Mouse (Mus musculus) stomach, embryonic 15.5 days (tissue): ENCODE measurements around the gene Col17a1. TPM values are rescaled to one million over a fixed set of nuclear protein-coding genes. Genes with fewer than 3 reads are reported as not detected.

Source experiments
- ATAC-seq: fragments of 200-750 bp; cut with Nextera tagmentation; 2 replicates; pipeline ENCODE4 v1.8.0; 2017; ENCODE audit warnings: low read depth, moderate number of reproducible peaks, moderate TSS enrichment; ENCODE audit not compliant: insufficient read depth, low FRiP score
- H3K27ac ChIP-seq: fragments of 300-500 bp; sonication (generic); 2 replicates; pipeline ENCODE4 v1.5.1; 2015; ENCODE audit warnings: mild to moderate bottlenecking, inconsistent platforms
- H3K27me3 ChIP-seq: fragments of 300-500 bp; sonication (generic); replicated peaks from 2 replicates; pipeline ENCODE4 v1.6.1; 2015; ENCODE audit warnings: inconsistent platforms
- H3K36me3 ChIP-seq: fragments of 300-500 bp; sonication (generic); 2 replicates; pipeline ENCODE4 v1.6.1; 2015; ENCODE audit warnings: inconsistent platforms
- H3K4me1 ChIP-seq: fragments of 300-500 bp; sonication (generic); 2 replicates; pipeline ENCODE4 v1.6.1; 2015; ENCODE audit warnings: inconsistent platforms
- H3K4me2 ChIP-seq: fragments of 300-500 bp; sonication (generic); 2 replicates; pipeline ENCODE4 v1.6.1; 2015; ENCODE audit warnings: mild to moderate bottlenecking, inconsistent platforms
- H3K4me3 ChIP-seq: fragments of 300-500 bp; sonication (generic); replicated peaks from 2 replicates; pipeline ENCODE4 v1.5.1; 2015; ENCODE audit warnings: inconsistent platforms
- H3K9ac ChIP-seq: fragments of 300-500 bp; sonication (generic); 2 replicates; pipeline ENCODE4 v1.6.1; 2015; ENCODE audit warnings: inconsistent platforms
- H3K9me3 ChIP-seq: fragments of 300-500 bp; sonication (generic); 2 replicates; pipeline ENCODE4 v1.6.1; 2016; ENCODE audit warnings: inconsistent platforms
- WGBS: fragments of 180-500 bp; shearing (Covaris S2); methylation state at CpG from one replicate; pipeline ENCODE4 v1.1.7; 2015; 5-methylcytosine and 5-hydroxymethylcytosine counted together
- polyA plus RNA-seq: library from polyadenylated mRNA; unstranded; fragments of >200 nt; fragmentation: Nextera tagmentation; extraction: Ambion mirVana; gene quantifications from 2 replicates; pipeline ENCODE4 v1.2.1, GENCODE M21; 2015

Gene Col17a1
- polyA plus RNA-seq, 1 experiment from 2014 or later: 12.3 TPM

DNA sequence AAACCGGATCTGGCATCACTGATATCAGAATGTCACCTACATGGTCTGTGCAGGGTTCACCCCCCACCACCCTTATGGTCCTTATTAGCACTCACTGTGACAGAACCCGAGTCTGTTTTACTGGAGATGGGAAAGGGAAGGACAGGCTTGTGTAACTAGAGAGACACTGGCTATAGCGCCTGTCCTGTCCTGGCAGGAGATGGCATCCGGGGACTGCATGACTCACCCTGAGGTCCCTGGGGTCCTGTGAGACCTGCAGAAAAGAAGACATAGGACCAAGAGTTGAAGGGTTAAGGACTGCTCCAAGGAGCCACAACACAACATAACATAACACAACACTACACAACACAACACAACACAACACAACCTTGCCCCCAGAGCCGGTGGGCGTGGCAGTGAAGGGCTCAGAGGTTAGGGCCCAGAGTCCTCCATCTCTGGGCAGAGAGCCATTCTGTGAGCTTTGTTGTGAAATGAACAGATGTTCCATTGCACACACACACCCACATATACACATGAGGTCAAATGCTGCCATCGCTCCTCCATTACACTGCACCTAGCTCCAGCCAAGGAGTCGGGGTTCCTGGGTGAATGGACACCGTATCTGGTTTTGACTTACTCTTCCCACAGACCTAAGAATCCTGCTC lies 32.0 kb downstream of the Col17a1 start:
- no peak for ATAC-seq
- no peak overlapping the region for H3K9ac ChIP-seq
- 81% methylated on average over 9 of the region's 9 CpGs for WGBS
- H3K4me1 ChIP-seq: peaks cover 9% of the 10 kb centered on the region
- H3K4me3 ChIP-seq: no peak overlapping the region
- no peaks in the 10 kb centered on the region for H3K27me3 ChIP-seq
- no peak overlapping the region for H3K4me2 ChIP-seq
- no peaks in the 10 kb centered on the region for H3K9me3 ChIP-seq
- no peaks in the 10 kb centered on the region for H3K36me3 ChIP-seq
- peak overlapping the region; percentile 4; the same call in 1 of the 2 replicates for H3K27ac ChIP-seq

- 4% methylated on average over 5 of the region's 5 CpGs for WGBS
- H3K4me2 ChIP-seq: no peak overlapping the region
- no peaks in the 10 kb centered on the region for H3K9me3 ChIP-seq
- peaks cover 9% of the 10 kb centered on the region for H3K4me1 ChIP-seq
- peak overlapping the region; percentile 68 for H3K27ac ChIP-seq
- H3K27me3 ChIP-seq: no peaks in the 10 kb centered on the region
- no peak overlapping the region for H3K9ac ChIP-seq
- H3K36me3 ChIP-seq: no peaks in the 10 kb centered on the region
- peak; percentile 79; the same call in 1 of the 2 replicates for ATAC-seq
- H3K4me3 ChIP-seq: no peak overlapping the region
Measured at GRCm38 (mm10) chr19:47658914-47659535, 32.9 kb downstream of the Col17a1 start.

DNA sequence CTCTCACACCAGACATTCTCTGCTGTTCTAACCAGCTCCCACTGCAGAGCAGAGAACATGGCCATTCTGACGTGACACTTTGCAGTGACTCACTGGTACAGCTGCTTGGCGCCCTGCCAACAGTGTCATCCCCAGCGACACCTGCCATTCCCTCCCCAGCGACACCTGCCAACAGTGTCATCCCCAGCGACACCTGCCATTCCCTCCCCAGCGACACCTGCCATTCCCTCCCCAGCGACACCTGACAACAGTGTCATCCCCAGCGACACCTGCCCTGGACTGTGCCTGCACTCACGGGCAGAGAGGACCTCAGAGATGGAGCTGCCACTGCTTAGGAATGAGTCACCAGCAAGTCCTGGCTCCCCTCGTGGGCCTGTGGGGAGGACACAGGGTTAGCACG lies 37.0 kb downstream of the Col17a1 start:
- Histone ChIP-seq H3K36me3 (no peaks in the 10 kb centered on the region), H3K27me3 (no peaks in the 10 kb centered on the region), H3K4me3 (no peak overlapping the region), H3K4me1 (peaks cover 8% of the 10 kb centered on the region), H3K27ac (no peak overlapping the region), H3K9ac (no peak overlapping the region), H3K9me3 (no peaks in the 10 kb centered on the region), H3K4me2 (no peak overlapping the region)
- no peak for ATAC-seq
- 58% methylated on average over 11 of the region's 11 CpGs for WGBS

DNA sequence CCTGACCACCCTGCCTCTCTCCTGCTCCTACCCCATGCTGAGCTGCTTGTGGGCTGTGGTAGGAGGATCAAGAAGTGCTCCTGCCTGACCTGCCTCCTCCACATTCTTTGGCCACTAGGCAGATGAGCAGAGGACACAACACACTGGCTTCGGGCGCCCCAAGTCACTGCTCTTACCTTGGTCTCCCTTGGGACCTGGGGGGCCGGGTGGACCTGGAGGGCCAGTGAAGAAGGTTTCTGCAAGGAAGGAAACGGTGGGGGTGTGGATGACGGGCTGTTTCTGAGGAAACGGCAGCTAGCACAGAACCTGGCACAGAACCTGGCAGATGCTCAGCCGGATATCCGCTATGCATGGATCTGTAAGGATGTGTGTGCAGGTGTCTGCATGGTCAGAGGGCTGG lies 38.7 kb downstream of the Col17a1 start:
- H3K4me3 ChIP-seq: no peak overlapping the region
- no peaks in the 10 kb centered on the region for H3K27me3 ChIP-seq
- H3K36me3 ChIP-seq: 0 out of 2 replicates have a peak, but pooled peaks cover 5% of the 10 kb centered on the region
- no peak overlapping the region for H3K9ac ChIP-seq
- WGBS: 75% methylated on average over 8 of the region's 8 CpGs
- no peaks in the 10 kb centered on the region for H3K9me3 ChIP-seq
- H3K27ac ChIP-seq: no peak overlapping the region
- no peaks in the 10 kb centered on the region for H3K4me1 ChIP-seq
- no peak for ATAC-seq
- no peak overlapping the region for H3K4me2 ChIP-seq

- Histone ChIP-seq H3K4me2 (no peak overlapping the region), H3K27me3 (no peaks in the 10 kb centered on the region), H3K27ac (no peak overlapping the region), H3K36me3 (0 out of 2 replicates have a peak, but pooled peaks cover 9% of the 10 kb centered on the region), H3K9ac (no peak overlapping the region), H3K4me3 (no peak overlapping the region), H3K4me1 (no peaks in the 10 kb centered on the region), H3K9me3 (no peaks in the 10 kb centered on the region)
- no peak for ATAC-seq
- 66% methylated on average over 8 of the region's 8 CpGs for WGBS
Measured at GRCm38 (mm10) chr19:47652255-47652654, 39.6 kb downstream of the Col17a1 start.

DNA sequence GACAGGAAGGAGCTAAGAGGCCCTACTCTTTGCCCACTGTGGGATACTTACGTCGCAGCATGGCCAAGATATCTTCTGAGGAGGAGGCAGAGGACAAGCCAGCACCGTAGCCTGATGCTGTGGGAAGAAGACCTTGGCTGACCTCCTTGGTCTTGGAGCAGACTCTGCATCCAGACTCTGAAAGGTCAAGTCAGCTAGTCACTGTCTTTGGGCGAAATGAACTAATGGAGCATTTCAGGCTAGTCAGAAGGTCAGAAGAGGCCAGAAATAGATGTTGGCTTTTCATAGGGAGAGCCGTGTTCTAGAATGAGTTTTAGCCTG lies 40.8 kb downstream of the Col17a1 start:
- no peaks in the 10 kb centered on the region for H3K9me3 ChIP-seq
- H3K36me3 ChIP-seq: 0 out of 2 replicates have a peak, but pooled peaks cover 10% of the 10 kb centered on the region
- no peak overlapping the region for H3K4me3 ChIP-seq
- no peak overlapping the region for H3K4me2 ChIP-seq
- 84% methylated on average over 5 of the region's 5 CpGs for WGBS
- H3K27ac ChIP-seq: no peak overlapping the region
- ATAC-seq: no peak
- H3K4me1 ChIP-seq: no peaks in the 10 kb centered on the region
- no peaks in the 10 kb centered on the region for H3K27me3 ChIP-seq
- H3K9ac ChIP-seq: no peak overlapping the region

DNA sequence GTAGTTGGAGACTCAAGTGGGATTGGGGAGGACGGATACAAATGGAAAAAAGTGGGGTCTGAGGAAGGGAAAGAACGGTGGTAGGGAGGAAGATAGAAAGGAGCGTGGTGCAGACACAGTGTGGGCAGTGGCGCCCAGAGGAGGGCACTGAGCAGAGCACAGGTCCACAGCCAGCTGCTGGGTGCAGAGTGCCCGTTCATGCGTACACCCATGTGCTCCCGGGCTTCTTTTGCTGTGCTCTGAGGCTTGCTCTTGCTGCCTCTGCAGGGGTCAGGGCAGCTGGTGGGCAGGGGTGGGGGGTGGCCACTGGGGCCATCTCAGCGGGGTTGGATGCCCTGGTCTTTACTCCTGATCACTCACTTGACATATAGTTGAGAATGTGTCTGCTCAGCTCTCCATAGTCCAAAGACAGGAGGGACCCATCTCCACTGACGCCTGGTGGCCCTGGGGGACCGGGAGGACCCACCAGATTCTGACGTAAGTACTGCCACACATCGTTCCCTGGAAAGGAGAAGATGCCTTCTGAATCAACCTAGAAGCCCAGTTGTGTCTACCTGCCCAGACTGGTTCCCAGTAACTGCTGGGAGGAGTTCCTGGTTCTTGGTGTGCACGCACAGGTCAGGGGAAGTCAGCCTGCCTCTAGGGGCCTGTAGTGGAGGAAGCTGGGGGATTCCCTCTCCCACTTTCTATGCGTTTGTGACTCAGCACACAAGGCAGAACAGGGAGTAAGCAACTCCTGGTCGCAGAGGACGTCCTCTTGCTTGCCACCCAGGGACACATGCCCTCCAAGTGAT lies 41.3 kb downstream of the Col17a1 start:
- Histone ChIP-seq H3K9me3 (no peaks in the 10 kb centered on the region), H3K4me2 (no peak overlapping the region), H3K27me3 (no peaks in the 10 kb centered on the region), H3K4me3 (no peak overlapping the region), H3K4me1 (no peaks in the 10 kb centered on the region), H3K36me3 (0 out of 2 replicates have a peak, but pooled peaks cover 10% of the 10 kb centered on the region), H3K9ac (no peak overlapping the region), H3K27ac (no peak overlapping the region)
- WGBS: 85% methylated on average over 16 of the region's 16 CpGs
- ATAC-seq: no peak

DNA sequence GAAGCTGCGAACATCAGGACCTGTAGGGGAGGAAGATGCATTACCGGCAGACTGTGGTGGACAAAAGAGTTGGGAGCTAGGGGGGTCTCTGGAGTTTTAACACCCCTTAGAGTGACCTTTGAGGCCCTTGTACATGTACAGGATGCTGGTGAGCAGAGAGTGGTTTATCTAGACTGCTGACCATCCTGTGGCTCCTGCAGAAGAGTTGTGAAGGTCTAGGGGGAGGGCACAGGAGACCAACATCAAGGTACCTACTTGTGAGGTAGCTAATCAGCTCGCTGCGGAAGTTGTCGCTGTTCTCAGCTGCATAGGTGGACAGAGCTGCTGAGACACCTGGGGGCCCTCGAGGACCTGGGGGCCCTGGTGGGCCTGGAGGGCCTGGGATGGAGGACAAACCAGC lies 42.8 kb downstream of the Col17a1 start:
- Histone ChIP-seq H3K9me3 (no peaks in the 10 kb centered on the region), H3K27ac (no peak overlapping the region), H3K27me3 (no peaks in the 10 kb centered on the region), H3K9ac (no peak overlapping the region), H3K4me3 (no peak overlapping the region), H3K36me3 (0 out of 2 replicates have a peak, but pooled peaks cover 10% of the 10 kb centered on the region), H3K4me1 (no peaks in the 10 kb centered on the region), H3K4me2 (no peak overlapping the region)
- no peak for ATAC-seq
- WGBS: 89% methylated on average over 6 of the region's 6 CpGs

DNA sequence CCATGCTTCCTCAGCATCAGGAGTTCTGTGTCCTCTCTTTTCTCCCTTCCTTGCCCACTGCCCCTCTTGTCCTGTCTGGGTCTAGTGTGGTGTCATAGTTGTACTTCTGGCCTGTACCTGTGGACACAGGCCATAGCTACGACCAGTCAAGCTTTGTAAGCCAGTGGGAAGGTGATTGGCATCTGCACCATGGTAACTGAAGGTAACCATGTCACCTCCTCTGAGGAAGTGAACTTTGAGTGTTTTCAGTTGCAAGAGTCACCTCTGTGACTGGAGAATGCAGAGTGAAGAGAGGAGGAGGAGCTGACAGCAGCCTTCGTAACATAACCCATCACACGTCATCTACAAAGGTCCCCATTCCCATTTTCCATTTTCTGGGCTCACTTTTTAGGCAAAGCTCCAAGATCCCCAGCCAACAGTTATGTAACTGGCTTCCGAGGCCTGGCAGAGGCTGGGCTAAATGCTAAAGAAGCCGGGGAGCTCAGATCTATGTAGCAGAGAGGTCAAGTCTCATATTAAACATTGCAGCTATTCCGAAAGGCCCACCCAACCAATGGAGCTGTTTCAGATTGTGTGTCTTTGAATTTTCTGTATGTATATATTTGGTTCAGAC lies 45.3 kb downstream of the Col17a1 start:
- Histone ChIP-seq H3K27ac (no peak overlapping the region), H3K9ac (no peak overlapping the region), H3K9me3 (no peaks in the 10 kb centered on the region), H3K4me2 (no peak overlapping the region), H3K27me3 (no peaks in the 10 kb centered on the region), H3K36me3 (peaks cover 21% of the 10 kb centered on the region), H3K4me1 (no peaks in the 10 kb centered on the region), H3K4me3 (no peak overlapping the region)
- 76% methylated on average over 6 of the region's 6 CpGs for WGBS
- no peak for ATAC-seq

- Histone ChIP-seq H3K9me3 (no peaks in the 10 kb centered on the region), H3K27me3 (no peaks in the 10 kb centered on the region), H3K9ac (no peak overlapping the region), H3K4me3 (no peak overlapping the region), H3K4me1 (no peaks in the 10 kb centered on the region), H3K36me3 (peaks cover 22% of the 10 kb centered on the region), H3K27ac (no peak overlapping the region), H3K4me2 (no peak overlapping the region)
- 68% methylated on average over 6 of the region's 6 CpGs for WGBS
- no peak for ATAC-seq
Measured at GRCm38 (mm10) chr19:47645583-47645982, 46.3 kb downstream of the Col17a1 start.

DNA sequence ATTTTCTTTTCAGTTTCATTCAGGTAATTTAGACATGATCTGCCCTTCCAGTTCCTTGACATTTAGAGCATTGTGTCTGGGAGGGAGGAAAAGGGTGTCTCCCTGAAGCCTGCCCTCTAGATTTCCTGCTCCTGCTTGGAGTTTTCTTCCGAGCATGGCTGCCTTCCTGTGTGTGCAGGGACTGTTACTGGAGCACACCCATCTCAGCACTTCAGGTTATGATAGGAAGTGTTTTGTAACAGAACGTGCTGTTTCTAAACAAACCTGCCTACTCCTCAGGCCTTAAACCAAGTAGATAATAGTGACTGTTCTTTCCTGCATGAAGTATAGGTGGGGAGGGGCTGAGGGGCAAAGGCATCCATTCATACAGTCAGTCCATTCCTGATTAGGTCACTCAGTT lies 48.0 kb downstream of the Col17a1 start:
- Histone ChIP-seq H3K9ac (no peak overlapping the region), H3K4me1 (no peaks in the 10 kb centered on the region), H3K9me3 (no peaks in the 10 kb centered on the region), H3K27me3 (no peaks in the 10 kb centered on the region), H3K27ac (no peak overlapping the region), H3K4me2 (no peak overlapping the region), H3K4me3 (no peak overlapping the region), H3K36me3 (peaks cover 22% of the 10 kb centered on the region)
- 52% methylated on average over 2 of the region's 2 CpGs for WGBS
- no peak for ATAC-seq

DNA sequence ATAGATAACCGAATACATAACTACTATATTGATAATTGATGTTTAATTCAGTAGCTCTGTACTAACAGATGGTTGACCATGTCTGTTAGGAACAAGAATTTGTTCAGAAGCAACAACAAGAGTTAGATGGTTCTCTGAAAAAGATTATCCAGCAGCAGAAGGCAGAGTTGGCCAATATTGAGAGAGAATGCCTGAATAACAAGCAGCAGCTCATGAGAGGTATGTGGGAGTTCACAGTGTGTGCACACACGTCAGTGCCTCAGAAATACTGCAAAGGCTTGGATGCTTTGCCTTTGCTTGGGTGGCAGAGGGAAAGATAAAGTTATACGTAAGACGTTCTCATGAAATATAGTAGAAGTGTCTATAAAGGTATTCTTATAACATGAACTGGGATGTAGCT lies 56.5 kb downstream of the Col17a1 start:
- Histone ChIP-seq H3K9me3 (no peaks in the 10 kb centered on the region), H3K4me1 (no peaks in the 10 kb centered on the region), H3K4me3 (no peak overlapping the region), H3K27me3 (no peaks in the 10 kb centered on the region), H3K27ac (no peak overlapping the region), H3K4me2 (no peak overlapping the region), H3K9ac (no peak overlapping the region), H3K36me3 (peaks cover 9% of the 10 kb centered on the region; the same call in 1 of the 2 replicates)
- ATAC-seq: no peak
- 88% methylated on average over 4 of the region's 4 CpGs for WGBS
